Mouse (Mus musculus) mouse embryonic stem cell (cell line): ENCODE results near the gene Zfr2.

Experiments used
- in situ Hi-C, 2 experiments: fragments of 300-500 bp; cut with MboI; formaldehyde crosslinking; loops; 1 replicate in 1 of 2; 3 replicates in 1 of 2; pipeline ENCODE4 v1.14.3; 2019 to 2020; ENCODE audit warnings: low sequenced_read_pairs in 2 of 2, low pct_unique_long_range_greater_than_20kb in 1 of 2, mixed read lengths in 1 of 2; ENCODE audit not compliant: unreplicated experiment in 1 of 2

The Zfr2 gene

DNA sequence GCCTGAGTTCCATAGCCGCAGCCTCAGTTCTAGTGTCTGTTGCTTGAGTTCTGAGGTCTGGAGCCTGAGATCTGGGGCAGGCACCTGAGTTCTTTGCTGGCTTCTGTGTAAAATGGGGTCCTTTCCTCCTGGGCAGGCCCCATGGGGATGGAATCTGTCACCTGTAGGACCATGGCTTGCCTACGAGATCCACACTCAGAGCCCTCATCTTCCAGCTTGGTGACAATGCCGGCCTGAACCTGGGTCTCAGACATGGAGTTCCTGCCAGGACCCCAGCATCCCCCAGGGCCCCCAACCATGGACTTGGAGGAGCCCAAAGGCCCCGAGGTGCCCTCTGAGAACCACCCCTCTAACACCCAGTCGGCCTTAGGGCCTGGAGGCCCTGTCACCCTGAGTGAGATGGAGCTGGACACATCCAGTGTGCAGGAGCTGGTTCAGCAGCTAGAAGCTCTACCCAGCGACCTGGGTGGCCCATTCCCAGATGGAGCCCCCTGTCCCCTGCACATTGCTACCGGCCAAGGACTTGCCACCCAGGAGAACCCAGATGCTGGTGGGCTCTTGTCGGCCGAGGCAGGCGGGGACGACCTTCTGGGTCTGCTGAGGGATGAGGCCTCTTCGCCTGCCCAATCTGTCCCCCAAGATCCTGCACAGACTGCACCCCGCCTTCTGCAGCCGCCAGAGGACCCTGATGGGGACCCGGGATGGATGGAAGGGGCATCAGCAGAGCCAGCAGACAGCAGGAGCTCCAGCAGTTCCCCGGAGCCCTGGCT is 35.9 kb downstream of the Zfr2 start:
- in situ Hi-C loops, result no loop called here

DNA sequence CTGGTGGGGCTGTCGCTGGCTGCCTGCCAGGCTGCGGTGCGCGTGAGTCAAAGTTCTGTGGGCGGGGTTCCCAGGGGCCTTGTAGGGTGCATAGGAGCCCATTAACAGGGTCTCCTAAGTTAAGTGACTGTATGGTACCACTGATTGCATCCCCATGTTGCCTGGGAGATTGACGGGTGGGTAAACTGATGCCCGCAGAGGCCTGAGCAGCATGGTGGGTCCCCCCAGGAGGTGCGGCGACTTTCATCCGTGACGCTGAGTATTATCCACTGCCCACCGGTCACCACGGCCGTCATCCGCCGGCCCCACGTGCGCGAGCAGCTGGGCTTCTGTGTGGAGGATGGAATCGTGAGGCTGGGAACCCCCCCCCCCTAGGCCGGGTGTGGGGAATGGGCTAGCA is 39.4 kb downstream of the Zfr2 start:
- in situ Hi-C loops, result no loop called here

DNA sequence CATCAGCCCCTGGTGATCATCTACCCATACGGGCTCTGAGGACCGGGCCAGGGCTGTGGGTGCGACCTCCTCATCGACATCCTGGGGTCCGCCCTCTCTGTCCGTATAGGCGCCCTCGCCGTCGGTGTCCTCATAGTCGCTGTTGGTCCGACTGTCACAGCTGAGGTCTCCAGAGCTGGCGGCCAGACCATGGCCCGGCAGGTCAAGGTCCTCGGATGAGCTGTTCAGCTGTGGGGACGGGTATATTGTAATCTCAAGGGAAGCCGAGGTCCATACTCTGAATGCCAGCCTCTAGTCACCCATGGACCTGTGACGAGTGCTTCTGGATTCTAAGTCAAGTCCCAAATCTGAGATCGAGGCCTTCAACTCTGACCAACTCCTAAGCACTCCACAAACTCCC is 40.9 kb downstream of the Zfr2 start:
- in situ Hi-C loops, result no loop called here

DNA sequence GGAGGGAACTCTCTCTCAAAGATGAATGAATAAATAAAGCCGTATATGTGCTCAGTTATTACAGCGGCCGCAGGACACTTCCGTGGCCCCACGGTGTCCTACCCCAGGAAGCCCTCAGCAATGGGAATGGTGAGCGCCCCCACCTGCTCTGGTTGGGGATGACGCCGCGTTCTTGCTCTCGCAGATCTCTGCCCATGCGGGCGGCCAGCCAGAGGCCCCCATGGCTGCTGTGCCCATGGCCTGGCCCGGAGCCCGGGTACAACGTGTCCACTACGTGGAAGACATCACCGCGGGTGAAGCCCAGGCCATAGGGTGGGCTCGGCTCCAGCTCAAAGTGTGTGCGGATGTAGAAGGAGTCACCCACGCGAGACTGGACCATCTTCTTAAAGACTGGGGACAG is 44.7 kb downstream of the Zfr2 start:
- in situ Hi-C loops, result no loop called here

DNA sequence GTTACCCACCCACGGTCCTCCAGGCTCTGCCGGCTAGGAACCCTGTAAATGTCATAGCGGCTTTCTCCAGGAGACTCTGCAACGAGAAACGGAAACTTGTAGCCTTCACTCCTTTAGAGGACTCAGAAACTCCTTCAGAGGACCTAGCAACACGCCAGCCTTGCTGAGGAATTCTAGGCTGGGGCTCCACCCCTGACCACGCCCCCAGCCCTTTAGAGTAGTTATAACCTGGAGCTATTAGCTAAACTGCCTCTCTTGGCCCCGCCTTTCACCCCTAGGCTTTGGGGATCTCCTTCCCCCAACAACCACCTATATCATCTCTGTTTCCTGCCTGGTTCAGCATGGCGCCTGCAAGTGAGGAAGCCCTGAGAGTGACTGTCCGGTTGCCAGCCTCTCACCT is 46.5 kb downstream of the Zfr2 start:
- in situ Hi-C loops, result no loop called here

DNA sequence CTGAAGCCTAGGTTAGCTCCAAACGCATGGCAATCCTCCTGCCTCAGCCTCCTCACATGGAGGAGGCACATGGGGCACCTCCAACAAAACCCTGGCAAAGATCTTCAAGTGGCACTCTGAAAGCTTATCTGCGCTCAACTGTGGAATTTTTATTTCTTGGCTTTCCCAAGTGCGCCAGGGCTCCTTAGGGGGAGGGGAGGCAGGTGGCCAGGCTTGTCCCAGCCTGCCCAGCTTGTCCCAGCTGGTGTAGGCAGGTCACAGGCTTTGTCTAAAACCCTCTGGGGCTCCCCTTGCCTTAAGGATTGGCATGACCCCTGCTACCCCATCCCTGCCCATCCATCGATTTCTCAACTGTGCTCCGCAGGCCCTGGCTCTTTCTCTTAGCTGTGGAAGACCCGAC is 51.2 kb downstream of the Zfr2 start:
- in situ Hi-C loops, result loop anchor here in 1 of 2 experiments (10.0 kb wide), 1 partner anchor 61 kb away; the partner anchor contains the start of gene Gipc3

DNA sequence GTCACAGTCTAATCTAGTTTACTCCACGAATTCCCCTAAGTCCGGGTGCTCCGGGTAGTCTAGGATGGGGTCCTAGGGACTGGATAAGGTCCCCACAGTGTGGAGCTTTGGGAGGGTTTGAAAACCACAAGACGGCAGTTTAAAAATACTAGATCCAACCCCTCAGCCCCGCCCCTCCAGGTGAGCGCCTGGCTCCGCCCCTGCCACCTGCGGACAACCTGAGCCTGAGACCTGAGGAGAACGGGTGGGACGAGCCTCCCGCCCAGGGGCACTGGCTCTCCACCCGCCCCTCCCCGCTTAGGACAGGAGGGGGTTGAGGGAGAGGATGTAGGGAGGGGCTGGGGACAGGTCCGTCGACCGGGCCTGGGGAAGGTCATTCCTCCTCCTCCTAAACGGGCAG is 51.8 kb downstream of the Zfr2 start:
- in situ Hi-C loops, result loop anchor here (5.0 to 10.0 kb wide), 2 partner anchors 58 to 60 kb away; partner anchors contain the start of gene Gipc3 (in 2 of the 2)

DNA sequence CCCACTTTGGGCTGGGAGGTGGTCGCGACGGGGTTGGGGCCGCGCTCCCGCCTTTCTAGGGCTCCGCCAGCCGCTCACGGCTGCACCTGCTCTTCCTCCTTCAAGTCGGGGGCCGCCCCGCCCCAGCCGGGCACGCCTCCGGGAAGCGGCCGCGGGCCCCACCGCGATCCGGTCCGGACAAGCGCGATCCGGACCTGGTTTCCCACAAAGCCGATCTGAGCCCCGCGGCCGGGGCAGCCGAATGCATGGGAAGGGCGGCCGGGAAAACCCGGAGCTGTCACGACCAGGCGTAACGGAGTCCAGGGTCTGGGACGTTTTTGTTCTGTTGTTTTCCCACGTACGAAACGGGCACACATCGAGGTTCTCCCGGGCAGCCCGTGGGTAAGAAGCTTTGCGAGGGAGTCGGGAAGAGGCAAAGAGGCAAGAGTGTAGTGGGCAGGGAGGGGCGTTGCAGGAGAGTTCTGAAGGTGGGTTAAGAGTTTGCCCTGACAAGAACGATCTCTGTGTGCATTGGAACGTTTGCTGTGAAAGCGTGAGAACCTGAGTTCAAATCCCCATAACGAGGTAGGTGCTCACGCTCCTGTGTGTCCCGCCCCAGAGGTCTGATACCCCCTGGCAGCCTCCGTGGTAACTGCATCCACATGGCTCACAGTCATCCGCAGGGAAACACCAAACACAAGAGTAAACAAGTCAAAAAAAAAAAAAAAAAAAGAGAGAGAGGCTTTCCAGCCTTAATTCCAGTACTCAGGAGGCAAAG is 52.9 kb downstream of the Zfr2 start:
- in situ Hi-C loops, result loop anchor here (5.0 to 10.0 kb wide), 2 partner anchors 56 to 59 kb away; partner anchors contain the start of gene Gipc3 (in 2 of the 2)

DNA sequence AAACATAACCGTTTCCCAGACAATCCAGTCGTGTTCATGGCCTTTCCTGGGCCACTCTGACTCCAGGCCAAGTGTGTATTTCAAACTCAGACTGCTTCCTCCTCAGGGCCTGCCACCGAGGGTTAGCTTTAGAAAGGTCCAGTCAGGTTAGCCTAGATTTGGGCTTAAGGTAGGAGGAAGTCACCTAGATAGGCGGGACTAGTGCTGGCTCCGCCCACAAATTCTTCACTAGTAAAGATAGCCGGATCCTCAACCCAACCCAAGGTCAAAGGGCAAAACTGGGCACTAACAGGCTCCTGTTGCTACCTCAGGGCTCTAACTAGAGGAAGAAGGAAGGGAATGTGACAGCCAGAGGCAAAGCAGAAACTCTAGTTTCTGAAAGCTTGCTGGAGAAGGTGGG is 53.6 kb downstream of the Zfr2 start:
- in situ Hi-C loops, result loop anchor here (5.0 to 10.0 kb wide), 2 partner anchors 56 to 58 kb away; partner anchors contain the start of gene Gipc3 (in 2 of the 2)

DNA sequence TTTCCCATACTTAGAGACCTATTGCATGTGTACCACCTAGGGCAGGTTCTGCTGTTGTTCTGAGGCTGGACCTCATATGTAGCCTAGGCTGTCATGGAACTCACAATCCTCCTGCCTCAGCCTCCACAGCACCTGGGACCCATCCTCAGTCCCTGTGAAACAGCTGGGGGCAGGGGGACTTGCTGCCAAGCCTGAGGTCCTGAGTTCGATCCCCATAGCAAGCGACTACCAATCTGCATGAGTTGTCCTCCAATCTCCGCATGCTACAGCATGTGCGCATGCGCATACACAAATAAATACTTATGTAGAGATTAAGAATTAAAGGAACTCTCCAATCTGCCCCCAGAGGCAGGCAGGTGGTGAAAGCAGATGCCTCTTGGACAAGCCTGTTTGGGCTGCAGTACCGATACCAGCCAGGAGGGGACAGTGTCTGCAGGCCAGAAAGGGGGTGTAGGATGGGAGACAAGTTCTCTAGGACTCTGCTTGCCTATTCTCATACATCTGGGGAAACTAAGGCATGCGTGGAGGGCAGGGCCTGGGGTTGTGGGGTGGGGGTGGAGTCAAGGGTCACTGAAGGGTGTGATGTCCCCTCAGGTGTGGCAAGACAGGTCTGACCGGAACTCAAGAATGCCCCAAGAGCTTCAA is 54.7 kb downstream of the Zfr2 start:
- in situ Hi-C loops, result loop anchor here (5.0 to 10.0 kb wide), 2 partner anchors 55 to 57 kb away; partner anchors contain the start of gene Gipc3 (in 2 of the 2)

DNA sequence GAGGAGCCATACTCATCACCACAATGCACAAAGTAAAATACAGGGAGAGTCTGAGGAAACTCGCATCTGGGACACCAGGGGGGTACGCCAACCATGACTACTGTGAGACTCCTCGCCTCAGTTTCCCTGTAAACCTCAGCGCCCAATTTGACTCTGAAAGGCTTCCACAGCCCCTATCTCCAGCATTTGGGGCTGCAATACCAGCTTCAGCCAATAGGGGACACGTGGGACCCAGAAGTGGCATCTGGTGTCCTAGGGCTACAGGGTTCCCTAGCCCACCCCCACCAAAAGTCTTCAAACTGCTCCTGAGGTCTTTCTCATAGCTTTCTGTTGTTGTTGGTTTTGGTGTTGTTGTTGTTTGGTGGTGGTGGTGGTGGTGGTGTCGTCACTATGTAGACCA is 55.6 kb downstream of the Zfr2 start:
- in situ Hi-C loops, result loop anchor here (5.0 to 10.0 kb wide), 2 partner anchors 54 to 56 kb away; partner anchors contain the start of gene Gipc3 (in 2 of the 2)

DNA sequence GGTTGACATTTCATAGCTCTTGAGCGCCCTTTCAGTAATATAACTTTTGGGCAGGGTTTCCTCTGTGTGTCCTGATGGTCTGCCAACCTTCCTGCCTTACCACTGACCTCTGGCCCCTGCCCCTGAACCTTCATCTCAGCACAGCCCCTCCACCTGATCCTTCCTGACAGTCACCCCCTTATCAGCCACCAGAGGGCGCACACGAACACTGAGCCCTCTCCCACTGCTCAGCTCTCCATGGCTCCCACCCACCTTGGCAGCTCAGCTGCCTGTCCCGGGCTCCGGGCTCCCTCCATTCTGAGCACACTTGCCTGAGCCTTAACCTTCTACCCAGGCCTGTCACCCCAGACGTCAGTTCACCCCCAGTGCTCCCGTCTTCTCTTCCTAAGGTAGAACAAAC is 56.3 kb downstream of the Zfr2 start:
- in situ Hi-C loops, result loop anchor here (5.0 to 10.0 kb wide), 2 partner anchors 53 to 56 kb away; partner anchors contain the start of gene Gipc3 (in 2 of the 2)

DNA sequence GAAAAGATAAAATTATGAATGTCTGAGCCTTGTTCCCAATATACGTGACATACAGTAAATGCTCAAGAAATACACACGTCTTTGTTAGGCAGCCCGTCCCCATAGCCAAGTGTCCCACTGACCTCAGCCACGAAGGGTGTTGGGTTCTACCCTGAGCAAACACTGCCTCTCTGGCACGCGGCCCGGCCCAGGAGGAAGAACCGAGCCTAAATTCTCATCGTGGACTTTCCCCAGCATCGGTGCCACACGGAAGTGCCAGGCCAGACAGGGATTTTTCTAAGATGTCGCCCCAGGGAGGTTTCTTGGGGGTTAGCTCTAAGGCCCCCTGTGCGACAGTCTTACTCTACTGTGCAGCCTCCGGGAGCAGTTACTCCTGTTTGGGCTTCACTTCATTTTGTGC is 56.9 kb downstream of the Zfr2 start:
- in situ Hi-C loops, result loop anchor here (5.0 to 10.0 kb wide), 2 partner anchors 52 to 55 kb away; partner anchors contain the start of gene Gipc3 (in 2 of the 2)

DNA sequence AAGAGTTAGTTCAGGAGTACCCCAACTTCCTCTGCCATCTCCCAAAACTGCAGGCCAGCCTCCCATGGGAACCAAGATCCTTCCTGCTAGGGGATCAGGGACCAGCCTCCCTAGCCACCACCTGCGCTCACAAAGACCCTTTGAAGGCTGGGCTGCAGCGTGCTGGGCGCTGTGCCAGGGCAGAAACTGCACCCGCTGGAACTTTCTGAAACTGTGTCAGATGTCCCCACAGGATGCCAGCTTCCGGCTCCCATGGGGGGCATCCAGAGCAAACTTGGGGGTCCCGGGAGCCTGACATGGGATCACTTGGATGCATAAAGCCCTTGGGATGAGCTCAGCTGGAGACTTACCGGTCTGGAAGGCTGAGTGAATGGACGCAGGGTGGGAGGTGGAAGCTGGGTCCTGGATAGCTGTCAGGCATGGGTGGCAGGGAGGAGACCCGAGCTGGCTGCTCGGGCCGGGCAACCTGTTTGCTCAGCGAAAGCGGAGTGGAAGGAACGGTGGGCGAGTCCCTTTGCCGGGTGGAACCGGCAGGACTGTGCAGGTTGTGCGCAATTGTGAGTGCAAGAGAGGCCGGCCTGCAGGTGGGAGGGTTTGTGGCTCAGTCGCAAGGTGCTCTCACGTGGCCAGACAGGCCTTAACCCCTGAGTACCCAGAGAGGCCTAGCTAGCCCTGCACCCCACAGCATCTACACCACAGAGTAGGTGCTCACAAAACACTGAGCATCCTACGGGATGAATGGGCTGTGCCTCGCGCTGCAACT is 57.9 kb downstream of the Zfr2 start:
- in situ Hi-C loops, result no loop called here

DNA sequence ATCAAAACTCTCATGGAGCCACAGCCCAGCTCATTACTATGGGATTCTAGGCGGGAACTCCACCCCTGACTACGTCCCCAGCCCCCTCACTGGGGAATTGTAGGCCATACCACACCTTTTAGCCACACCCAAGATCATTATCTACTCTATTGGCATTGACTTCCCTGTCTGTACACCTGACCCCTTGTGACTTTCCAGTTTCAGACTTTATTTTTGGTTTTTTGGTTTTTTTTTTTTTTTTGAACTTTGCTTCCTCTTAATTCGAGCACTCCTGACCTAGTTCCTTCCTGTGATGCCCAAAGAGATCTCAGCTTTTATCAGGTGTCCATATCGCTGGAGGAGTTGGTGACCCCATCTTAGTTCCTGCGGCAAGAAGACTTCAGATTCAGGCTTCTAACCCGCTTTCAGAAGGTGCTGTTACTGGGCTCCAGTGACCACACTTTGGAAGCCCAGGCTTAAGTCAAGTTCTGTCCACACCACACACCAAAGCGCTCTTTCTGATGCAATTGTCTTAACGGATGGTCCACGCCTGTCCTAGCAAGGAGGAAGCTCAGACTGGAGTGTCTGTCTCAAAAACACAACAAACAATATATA is 58.7 kb downstream of the Zfr2 start, which contains the start of gene Tjp3:
Gene Tjp3 (minus strand): TSS at position 71 of the 594 bp plus-strand sequence.
- in situ Hi-C loops, result no loop called here

DNA sequence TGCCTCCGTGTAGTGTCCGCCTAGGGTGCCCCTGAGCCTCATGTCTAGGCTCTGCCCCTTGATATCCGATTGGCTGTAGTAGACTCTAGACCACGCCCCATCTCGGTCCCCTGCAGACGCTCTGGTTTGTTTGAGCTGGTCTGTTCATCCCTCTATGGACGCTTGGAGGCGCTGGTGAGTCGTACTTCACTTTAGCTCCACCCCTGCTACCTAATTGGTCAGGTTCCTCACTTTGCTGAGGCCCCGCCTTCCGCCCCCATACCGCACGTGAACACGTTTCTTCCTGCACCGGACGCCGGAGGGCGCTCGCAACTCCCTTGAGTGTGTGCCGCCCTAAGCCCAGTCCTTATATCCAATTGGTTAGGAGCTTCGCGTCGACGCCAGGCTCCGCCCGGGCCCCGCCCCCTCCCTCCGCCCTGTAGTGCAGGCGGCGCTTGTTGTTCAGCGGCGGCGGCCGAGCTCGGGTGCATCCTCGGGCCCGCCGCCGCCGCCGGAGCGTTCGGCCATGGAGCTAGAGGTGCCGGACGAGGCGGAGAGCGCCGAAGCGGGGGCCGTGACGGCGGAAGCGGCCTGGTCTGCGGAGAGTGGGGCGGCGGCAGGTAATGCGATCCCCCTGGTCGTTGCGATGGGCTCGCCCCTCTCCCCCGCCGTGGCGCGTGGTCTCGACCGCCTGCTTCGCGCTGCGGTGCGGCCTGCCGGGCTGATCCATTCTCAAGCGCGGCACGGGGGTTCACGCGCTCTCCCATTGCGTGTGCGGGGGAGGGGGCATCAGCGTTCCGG is 59.8 kb downstream of the Zfr2 start, which contains the start of gene Pip5k1c:
Gene Pip5k1c (plus strand): TSS at position 410 of the 780 bp plus-strand sequence.
- in situ Hi-C loops, result no loop called here
